Mouse (Mus musculus) heart, adult 11 months (tissue): ENCODE measurements at regions not wholly inside any gene's neighbourhood (a gene's known extent, or its start where the extent isn't known, plus 50 kb on each side); places are given as distances from the start of the nearest gene placed in this dataset.

Source experiments
- DNase-seq: peaks from one replicate; pipeline ENCODE4 v3.0.0; 2022

DNA sequence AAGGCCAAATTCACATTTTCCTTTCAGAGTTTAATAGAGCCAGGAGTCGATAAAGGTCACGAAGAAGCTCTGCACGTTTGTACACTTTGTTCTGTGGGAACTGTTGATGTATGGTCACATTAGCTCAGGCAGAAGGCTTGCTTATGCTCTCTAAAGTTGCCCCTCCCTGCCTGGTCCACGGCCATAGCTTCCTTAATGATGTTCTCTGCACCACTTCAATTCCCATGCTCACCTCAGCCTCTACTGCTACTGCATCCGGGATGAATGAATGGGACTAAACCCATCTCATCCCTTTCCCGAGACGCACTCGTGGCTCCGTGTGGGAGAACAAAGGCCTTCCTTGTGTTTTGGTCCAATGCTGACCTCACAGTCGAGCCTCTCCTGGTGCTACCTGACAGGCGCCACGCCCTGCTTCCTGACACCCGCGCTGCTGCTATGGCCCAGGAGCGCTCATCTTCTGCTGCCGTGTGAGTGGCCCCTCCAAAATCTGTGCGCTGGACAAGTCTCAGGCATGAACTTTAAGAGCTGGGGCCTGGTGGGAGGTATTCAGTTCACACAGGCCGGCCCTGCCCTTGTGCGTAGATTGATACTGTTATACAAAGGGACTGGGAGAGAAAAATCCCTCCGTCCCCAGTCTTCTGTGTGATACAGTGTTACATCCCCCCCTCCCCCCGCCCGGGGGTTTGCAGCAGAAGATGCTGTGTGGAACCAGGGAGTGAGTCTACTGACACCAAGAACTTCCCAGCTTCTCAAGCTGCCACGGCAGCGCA lies 386.3 kb upstream of the Trpc7 start:
- DNase-seq: peak; percentile 85

DNA sequence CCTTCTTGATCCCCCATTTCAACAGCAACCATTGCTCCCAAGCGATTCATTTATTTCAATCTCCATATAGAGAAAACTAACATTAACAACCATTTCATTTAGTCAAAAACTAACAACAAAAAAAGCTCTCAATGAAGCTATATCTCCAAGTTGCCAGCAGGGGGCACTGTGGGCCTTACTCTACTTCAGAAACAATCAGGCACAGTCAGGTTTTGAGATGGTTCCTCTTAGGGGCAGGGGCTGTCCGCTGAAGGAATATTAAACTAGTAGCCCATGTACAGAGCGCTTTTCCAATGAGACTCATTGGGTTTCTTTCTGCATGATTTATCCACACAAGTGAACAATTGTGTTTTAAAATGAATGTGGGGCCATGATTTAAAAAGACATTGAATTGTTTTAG lies 385.7 kb upstream of the Trpc7 start:
- DNase-seq: peak; percentile 29

DNA sequence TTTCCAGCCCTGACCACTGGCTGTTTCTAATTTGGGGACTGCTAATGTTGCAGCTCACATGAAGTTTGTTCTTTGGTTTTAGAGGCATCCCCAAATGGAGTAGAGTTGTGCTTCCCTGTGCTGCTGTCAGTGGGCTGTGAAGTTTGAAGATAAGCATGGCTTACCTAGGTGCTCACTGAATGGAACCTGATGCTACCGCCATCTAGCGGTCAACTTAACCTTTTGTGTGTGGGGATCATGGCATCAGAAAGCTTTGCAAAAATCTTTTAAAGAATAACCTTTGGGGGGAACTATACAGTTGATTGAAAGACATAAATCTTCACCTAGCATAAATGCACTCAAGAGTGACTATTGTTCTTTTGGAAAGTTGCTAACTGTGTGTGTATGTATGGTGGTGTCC lies 382.8 kb upstream of the Trpc7 start:
- DNase-seq: no peak

DNA sequence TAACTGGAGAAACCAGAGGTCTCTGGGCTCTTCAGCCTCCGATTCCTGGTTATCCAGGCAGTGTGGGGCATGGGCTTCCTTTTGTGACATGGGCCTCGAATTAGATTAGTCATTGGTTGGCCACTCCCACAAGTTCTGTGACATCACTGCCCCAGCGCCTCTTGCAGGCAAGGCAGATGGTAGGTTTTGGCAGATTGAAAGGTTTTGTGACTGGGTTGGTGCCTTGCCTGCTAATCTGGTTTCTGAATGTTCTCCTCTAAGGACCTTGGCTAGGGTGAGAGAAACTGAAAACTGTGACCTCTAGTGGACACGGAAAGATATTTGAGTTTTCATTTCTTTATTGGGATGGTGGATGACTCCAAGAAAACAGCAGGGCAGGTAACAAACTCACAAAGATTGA lies 381.3 kb upstream of the Trpc7 start:
- DNase-seq: peak; percentile 49

DNA sequence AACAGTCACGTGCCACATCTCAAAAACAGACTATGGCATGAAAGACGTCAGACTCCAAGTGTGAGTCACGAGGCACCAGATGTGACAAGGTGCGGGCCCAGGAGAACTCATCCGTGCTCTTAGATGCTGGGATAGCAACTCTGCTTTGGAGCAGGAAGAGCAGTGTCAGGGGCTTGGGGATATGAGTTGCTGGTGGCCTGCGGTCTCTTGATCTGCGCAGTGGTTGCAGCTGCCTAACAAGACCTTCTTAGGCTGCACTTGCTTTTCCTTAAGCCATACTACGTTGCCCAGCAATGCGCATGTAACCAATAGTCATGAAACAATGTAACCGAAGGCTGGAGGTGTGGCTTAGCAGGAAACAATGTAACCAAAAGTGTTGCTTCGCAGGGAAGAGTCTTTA lies 380.1 kb upstream of the Trpc7 start:
- DNase-seq: peak; percentile 66

DNA sequence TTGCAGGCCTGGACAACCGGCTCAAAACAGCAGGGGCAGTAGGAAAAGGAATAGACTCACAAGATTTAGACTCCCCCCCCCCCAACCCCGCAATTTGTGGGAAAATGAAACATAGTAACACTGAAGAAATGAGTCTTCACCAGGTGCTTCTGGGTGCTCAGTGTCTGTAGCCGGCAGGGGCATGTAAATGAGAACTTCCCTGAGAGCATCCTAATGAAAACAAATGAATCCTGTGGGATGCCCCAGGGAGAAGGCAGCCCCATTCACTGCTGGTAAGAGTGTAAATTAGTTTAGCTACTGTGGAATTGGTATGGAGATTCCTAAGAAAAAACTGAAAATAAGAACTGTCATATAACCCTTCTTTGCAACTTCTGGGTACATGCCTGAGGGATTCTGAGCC lies 377.8 kb upstream of the Trpc7 start:
- DNase-seq: peak; percentile 62

DNA sequence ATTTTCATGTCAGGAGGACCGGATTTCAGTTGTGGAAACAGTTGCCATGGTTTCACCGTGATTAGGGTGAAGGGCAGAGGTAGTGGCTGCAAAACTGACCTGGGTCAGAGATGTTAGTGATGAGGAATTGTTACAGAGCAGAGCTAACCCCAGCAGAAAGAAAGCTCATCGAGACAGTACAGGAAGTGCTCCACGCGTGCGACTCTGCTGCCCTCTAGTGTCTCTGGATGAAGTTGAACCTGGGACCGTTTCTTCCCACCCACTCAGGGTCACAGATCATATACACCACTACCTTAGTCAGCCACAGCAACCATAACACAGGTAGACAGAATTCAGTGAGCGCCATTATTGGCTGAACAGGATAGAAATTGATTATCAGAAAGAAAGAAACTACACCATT lies 373.8 kb upstream of the Trpc7 start:
- peak; percentile 73 for DNase-seq

DNA sequence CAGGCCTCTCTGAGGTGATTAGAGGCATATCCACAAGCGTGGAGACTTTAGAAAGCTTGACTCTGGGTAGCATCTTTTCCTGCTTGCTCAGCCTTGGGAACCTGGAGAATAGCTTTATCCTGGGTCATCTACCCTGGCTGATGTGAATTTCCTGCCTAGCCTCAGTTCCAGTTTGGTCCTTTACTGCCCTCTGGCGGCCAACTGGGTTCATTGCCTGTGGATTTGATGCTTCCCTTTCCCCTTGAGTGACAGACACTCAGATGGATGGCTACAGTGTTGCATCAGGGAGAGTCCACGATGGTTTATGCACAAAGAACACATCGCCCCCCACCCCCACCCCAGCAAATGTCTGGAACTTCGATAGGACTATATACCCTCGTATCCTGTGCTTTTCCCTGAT lies 364.1 kb upstream of the Trpc7 start:
- peak; percentile 88 for DNase-seq

DNA sequence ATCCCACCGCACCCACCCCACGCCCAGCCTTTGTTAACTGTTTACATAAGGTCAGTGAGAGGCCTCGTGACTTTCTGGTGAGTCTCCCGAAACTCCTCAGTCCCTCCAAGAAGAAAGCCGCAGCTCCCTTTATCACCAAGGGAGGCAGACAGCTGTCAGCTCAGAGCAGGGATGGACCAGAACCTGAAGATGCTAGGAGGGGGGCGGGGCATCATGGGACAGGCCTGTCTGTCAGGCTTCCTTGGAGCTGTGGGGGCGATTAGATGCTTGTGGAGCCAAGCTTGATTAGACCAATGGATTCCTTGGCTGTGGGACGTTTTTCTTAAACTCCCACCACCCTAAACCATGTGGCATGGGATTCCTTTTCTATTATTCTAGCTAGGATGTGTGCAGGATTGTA lies 363.7 kb upstream of the Trpc7 start:
- no peak for DNase-seq

DNA sequence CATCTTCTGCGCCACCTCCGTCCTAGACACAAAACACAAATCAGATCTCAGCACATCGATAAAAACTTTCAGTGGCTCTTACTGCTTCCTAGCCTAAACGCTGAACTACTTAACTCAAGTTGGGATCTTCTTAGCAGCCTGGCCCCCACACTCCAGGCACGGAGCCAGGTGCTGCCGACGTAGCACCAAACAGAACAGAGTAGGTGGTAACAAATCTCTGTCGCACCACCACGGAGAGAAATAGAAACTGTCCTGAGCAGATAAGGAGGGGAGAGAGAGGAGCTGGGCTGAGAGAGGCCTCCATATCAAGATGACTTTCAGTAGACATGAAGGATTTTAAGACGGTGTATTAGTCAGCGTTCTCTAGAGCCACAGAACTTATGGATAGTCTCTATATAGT lies 360.1 kb upstream of the Trpc7 start:
- no peak for DNase-seq

DNA sequence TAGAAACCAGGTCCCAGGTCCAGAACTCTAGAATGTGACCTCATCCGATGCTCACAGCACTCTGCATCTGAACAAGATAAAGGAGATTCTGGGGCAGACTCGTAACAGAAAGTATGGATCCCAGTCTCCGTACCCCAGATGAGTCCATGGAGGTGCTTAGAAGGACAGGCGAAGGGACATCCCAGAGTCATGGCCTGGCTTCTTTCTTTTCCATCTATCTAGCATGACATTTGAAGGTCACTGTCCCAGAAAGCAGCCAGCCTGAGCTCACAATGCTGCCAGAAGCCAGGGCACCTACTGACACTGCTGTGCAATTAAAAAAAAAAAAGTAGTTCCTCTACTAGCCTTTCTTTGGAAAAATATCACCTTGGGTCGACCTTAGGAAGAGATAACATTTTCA lies 354.1 kb upstream of the Trpc7 start:
- DNase-seq: peak; percentile 52

DNA sequence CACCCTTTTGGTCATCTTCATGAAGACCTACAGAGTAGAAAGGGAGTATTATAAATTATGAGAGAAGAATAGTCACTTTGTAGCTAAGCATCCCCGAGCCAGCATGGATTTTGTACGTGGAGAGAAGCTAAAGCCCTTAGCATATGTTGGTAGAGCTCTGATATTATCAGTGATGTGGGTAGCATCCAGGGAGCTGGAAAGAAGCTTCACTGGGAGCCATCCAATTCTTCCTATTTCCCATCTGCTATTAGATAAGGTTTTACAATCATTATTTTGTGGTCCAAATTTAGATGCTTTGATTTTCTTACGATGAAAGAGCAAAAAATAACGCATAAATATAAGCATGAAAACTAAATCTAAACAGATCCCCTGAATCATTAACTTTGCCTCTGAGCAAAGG lies 353.6 kb upstream of the Trpc7 start:
- DNase-seq: no peak

DNA sequence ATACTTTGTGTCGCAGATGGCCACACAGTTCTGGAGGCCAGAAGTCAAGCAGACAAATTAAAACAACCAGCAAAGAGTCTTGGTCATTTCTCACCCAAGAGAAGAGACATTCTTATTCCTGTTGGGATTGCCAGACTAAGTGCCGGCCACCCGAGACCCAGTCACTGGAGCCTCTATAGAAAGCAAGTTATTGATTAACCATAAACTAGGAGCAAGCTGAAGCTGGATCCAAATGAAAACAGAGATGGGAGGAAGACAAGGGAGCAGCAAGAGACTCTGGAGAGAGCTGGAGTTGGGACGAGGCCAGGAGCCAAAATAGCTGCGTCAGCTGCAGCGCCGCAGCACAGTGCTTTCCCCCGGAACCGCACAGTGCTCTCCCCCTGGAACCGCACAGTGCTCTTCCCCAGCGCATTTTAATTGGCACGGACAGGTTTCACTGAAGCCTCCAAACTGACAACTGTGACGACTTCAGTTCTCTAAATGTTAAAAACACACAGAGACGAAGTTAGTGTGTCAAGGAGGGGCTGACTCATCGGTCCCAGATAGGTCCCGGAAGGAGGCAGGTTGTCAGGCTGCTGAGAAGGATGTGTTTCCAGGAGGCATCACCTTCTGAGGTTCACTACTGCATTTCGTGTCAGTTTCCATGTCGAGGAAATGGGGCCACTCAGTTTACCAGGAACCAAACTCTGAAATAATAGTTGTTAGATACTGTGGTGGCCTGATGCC lies 350.6 kb upstream of the Trpc7 start:
- peak; percentile 71 for DNase-seq

DNA sequence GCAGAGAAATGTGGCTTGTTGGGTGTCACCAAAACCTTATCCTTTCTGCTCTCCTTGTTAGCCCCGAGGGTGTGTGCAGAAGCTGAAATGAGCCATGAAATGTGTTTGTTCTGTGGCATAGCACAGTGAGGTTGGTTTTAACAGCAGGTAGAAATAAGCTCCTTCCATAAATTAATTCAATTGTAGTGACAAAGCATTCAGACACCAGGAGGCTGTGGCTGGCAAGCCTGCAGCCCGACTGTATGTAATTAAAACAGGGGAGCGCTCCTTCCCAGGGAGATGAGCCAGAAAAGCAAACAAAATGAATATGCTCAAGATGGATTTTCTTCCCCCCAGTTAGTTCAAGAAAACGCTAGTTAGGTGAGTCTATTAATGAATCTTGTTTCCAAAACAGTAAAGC lies 341.1 kb upstream of the Trpc7 start:
- DNase-seq: no peak

DNA sequence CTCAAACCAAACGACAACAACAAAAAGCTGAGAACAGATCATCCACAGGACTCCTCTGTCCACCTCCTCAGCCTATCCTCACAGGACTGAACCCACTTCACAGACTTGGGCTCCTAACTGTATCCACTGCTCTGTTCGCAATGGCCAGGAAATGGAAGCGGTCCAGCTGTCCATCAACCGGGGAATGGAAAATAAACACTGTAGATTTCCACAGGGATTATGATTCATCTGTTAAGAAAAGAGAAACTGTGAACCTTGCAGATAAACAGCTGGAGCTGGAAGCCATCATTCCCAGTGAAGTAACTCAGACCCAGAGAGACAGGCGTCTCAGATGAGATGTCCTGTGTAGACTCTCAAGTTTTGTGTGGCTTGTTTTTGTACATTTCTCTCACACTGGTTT lies 340.4 kb upstream of the Trpc7 start:
- peak; percentile 87 for DNase-seq

DNA sequence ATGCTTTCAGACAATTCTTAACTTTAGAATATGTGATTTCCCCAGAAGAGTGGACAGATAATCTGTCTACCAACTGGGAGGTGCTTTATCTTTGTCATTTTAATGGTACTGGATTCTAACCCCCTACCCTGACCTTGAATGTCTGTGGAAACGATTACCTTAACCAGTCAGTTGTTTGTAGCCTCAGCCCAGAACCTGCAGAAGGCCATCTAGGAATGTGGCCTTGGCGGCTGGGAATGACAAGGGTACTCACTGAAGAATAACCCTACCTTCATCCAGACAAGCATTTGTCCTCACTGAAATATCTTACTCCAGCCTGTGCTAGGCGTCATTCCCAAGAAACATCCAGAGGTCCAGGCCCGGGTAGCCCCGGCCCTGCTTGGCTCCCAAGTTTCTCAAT lies 337.1 kb upstream of the Trpc7 start:
- DNase-seq: peak; percentile 85

DNA sequence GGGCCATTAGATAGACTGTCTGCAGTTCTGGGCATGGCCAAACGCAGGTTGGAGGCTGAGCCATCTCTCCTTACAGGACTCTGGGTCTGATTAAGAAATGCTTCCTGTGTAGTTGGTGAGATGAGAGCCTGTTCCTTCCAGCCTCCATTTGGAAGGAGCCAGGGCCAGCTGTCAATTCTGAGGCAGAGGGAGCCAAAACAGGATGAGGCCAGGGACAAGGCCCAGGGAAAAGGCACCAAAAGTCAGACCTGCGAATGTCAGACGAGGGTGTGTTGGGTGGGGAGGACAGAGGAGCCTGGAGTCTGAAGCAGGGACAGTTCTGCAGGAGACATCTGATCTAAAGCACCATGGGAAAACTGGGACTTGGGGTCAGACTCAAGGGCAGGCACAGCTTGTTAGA lies 335.9 kb upstream of the Trpc7 start:
- peak; percentile 93 for DNase-seq

DNA sequence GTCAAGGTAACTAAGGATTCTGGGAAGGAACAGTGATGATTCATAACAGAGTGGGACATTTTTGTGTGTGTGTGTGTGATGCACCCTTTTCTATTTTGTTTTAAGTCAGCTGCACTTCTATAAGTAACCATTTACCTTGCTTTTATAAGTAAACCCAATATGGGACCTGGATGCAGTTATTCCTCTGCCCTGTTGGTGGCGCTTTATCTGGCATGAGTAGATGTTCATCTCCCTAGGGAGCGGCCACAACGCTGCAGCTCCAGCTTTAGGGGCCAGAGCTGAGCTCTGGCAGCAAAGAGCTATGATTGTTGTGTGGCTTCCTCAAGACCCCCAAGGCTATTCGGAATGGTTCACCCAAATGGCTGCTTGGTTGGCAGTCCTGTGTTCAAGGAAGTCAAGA lies 334.5 kb upstream of the Trpc7 start:
- peak; percentile 44 for DNase-seq

DNA sequence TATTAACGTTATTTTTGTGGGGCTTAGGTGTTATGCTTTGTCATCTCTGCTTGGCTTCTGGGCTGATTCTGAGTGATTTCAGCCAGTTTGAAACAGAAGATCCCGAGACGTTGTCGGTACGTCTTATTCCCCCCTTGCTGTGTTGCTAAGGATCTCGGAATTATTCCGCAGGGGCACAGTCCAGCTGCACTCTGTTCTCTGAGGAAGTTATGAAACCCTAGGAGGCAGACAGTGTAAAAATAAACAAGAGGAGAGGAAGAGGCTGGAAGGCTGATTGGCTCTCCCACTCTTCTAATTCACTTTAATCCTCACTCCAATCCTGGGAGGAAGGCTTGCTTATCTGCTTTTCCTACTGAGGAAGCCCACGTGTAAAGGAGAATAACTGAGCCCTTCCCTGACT lies 325.3 kb upstream of the Trpc7 start:
- peak; percentile 94 for DNase-seq

DNA sequence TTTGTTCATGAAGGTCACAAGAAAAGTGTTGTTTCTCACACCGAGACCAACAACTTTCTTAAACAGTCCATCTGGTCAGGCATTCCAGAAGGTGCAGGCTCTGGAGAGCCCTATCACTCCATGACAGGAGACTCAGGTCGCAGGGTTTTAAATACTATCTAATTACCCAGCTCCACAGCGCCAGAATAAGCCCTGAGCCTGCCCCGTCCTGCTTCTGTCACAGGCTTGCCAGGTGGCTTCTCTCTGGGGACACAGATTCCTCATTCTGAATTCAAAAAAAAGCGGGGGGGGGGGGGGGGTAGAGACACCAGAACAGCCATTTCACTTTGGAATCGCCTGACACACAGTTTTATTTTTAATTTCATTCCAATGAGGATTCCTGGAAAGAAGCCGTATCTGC lies 320.4 kb upstream of the Trpc7 start:
- DNase-seq: peak; percentile 39

DNA sequence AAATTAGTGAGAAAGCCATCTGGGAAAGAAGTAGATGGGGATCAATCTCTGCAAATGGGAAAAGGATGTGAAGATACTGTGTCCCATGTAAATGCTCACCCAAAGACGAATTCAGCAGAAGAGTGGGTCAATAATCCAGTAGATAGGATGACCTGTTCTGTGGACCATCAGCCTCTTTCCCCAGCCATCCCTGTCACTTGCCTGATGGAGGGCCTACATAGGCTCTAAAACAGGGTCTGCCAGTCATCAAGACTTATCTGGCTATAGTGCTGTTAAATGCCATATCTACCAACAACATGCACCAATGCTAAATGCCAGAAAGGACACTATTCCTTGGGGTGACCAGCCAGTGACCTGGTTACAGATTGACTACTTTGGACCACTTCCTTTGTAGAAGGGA lies 316.5 kb upstream of the Trpc7 start:
- DNase-seq: peak; percentile 52

DNA sequence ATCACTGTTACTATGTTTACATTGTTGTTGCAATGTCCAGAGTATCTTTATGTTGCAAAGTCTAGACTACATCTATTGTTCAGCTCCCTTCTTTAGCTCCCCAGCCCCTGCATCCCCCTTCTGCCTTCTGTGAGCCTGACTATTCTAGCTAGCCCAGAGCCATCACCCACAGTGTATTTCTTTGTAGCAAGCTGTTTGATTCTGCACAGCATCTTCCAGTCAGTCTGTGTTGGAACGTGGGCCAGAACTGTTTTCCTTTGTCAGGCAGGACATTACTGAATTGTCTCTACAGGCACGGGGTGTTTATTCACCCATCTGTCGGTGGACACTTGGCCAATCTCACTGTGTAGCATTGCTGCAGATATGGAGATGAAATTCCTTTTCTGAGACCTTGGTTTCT lies 295.4 kb upstream of the Trpc7 start:
- DNase-seq: peak; percentile 40

DNA sequence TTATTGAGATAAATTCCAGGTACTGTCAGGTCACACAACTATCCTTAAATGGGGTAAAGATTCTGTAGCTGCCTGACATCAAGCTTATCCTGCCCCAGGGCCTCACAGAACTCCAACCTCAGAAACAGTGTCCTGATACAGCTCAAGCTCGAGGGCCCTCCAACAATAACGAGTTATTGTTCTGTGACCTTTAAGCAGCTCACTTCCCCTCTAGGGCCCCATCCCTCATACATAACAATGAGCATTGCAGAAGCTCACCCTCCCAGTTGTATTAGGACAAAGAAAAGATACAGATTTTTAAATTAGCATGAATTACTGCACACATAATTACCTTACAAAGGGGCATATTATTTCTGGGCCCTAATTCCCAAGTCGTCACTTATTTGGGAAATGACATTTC lies 293.5 kb upstream of the Trpc7 start:
- peak; percentile 44 for DNase-seq

DNA sequence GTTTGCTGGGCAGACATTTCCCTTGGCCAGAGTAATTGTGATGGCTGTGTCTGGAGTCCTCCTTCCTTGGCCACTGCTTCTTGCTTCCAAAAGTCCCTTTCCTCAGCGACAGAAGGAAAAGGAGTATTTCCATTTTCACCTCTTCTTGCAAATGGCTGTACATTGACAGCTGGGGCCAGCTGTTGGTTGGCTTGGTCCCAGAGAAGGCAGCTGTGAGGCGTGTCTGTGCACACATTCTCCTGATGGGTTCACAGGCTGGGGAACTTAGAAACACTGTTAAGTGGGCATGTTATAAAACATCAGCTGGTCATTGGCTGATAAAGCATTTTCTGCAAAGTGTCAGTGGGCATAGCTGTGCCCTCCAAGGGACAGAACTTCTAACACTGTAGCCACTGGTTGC lies 290.4 kb upstream of the Trpc7 start:
- DNase-seq: peak; percentile 96

DNA sequence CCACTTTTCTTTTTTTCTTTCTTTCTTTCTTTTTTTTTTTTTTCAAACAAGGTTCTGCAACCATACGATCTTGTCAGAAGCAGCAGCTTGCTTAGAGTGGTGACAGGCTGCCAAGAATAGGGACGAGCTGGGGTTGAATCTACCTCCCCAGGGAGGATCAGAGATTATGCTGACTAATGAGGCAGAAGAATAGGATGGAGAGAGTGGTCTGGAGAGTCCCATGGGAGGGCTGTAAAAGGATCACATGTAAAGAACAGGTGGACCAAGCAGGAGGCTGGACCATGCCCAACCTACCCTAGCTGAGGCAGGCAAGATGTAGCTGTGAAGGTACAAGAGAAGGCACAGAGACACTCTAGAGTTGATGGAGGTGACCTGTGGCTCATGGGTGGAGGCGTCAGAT lies 274.4 kb upstream of the Trpc7 start:
- peak; percentile 63 for DNase-seq
